Mouse (Mus musculus) neutrophil, adult 5-6 weeks (primary cell): Measurements from ENCODE around the gene Nudt4. TPM values are rescaled to one million over a fixed set of nuclear protein-coding genes. Genes with fewer than 3 reads are reported as not detected.
A peak's percentile ranks its signal among the peaks of the same experiment; 100 is the strongest.

ENCODE experiments used
- ATAC-seq: fragments of 151-379, 151-347 bp; 2 replicates; pipeline ENCODE4 v1.8.0; 2017; ENCODE audit warnings: mild to moderate bottlenecking, moderate TSS enrichment; ENCODE audit not compliant: insufficient number of reproducible peaks, poor library complexity, low FRiP score, severe bottlenecking; ENCODE audit errors: extremely low read depth
- total RNA-seq: library from RNA; stranded (forward); fragments of 200-1000 nt; gene quantifications from 2 replicates; pipeline ENCODE4 v1.2.3, GENCODE M21; 2017

Gene Nudt4
- total RNA-seq, 1 experiment from 2014 or later, result 255 TPM

GRCm38 (mm10) chr10:95513768-95514556 lies 50.0 kb downstream of the Nudt4 start:
- no peak for ATAC-seq

GRCm38 (mm10) chr10:95512635-95513034 lies 51.3 kb downstream of the Nudt4 start:
- ATAC-seq, result no peak

GRCm38 (mm10) chr10:95509263-95509662 lies 54.7 kb downstream of the Nudt4 start:
- no peak for ATAC-seq

- ATAC-seq, result peak; percentile 60; the same call in 1 of the 2 replicates
Observed at GRCm38 (mm10) chr10:95508793-95509192, 55.2 kb downstream of the Nudt4 start.

- no peak for ATAC-seq
Observed at GRCm38 (mm10) chr10:95508126-95508525, 55.8 kb downstream of the Nudt4 start.

GRCm38 (mm10) chr10:95504341-95504740 lies 59.6 kb downstream of the Nudt4 start:
- ATAC-seq, result no peak

GRCm38 (mm10) chr10:95503443-95504235 lies 60.3 kb downstream of the Nudt4 start:
- no peak for ATAC-seq

GRCm38 (mm10) chr10:95501463-95502081 lies 62.4 kb downstream of the Nudt4 start, which contains the start of gene Mrpl42:
Gene Mrpl42 (minus strand): TSS chr10:95501940.
- ATAC-seq, result peak; percentile 97

GRCm38 (mm10) chr10:95501033-95501432 lies 62.9 kb downstream of the Nudt4 start:
- ATAC-seq, result no peak

Other genes starting within 250 kb of the Nudt4 start
- gene Cradd, start 240.0 kb downstream of the Nudt4 start, total RNA-seq, result 9.5 and 10.2 TPM in 2 replicates
- 0.93 and 1.4 TPM in 2 replicates for gene Socs2, start 147.0 kb downstream of the Nudt4 start, total RNA-seq
- gene Mrpl42, start 62.2 kb downstream of the Nudt4 start, total RNA-seq, result 44.4 and 49.7 TPM in 2 replicates
- gene Ube2n, start 49.0 kb downstream of the Nudt4 start, total RNA-seq, result 79.7 and 91.8 TPM in 2 replicates
- gene Anapc15-ps, start 109.3 kb upstream of the Nudt4 start, total RNA-seq, result not detected in 2 replicates